Mouse (Mus musculus): ENCODE data around the gene Cacna2d1.

Gene Cacna2d1

DNA sequence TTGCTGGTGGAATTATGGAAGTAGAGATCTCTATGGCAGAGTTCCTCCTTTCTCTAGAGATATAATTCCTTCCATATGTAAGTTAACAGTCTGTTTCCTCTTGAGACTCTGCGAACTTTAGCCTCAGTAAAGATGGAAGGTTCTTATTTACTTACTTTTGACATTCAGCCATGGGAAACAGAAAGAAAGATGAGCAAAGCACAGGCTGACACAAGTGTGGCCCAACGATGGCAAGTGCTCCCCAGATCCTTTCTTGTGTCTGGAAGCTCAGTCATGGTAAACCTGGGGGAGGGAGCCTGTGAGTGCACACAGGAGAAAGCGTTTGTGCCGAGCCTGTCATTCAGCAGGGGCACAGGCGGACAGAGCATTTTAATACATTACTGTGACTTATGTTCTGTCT lies 48.9 kb downstream of the Cacna2d1 start:
- DNase-seq: no peak

DNA sequence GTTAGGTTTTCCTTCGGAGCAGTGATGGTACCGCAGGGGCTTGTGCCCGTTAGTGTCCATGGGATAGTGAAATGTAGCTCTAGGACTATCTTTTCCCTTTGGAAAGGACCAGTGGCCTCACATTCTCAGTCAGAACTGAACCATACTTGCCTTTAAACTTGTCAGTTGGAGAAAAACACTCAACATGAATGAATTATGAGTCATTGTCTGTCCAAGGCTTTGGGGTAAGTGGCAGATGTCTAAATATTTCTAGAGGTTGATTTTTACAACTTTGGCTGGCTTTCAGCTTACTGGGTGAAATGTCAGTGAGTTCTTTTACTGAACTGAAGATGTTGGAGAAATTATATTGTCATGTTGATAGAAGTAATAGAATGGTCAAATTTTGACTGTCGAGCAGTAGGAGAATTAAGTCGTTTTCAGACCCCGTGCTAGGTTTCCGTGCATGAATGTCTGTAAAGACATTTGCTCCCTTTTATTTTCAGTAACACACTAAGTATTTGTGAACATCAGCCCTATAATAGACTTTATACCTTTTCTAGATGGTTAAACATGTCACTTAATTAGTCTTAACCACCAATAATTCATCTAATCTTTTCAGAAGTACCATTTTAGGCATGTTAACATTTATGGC lies 50.9 kb downstream of the Cacna2d1 start:
- no peak for DNase-seq

GRCm38 (mm10) chr5:15985901-15986300 lies 51.4 kb downstream of the Cacna2d1 start:
- DNase-seq: no peak

- DNase-seq: no peak
These were observed 57.1 kb downstream of the Cacna2d1 start for GRCm38 (mm10) chr5:15991428-15992139.

GRCm38 (mm10) chr5:15993252-15993944 lies 58.9 kb downstream of the Cacna2d1 start:
- no peak for DNase-seq

- no peak for DNase-seq
These were observed 62.7 kb downstream of the Cacna2d1 start for GRCm38 (mm10) chr5:15997190-15997589.

DNA sequence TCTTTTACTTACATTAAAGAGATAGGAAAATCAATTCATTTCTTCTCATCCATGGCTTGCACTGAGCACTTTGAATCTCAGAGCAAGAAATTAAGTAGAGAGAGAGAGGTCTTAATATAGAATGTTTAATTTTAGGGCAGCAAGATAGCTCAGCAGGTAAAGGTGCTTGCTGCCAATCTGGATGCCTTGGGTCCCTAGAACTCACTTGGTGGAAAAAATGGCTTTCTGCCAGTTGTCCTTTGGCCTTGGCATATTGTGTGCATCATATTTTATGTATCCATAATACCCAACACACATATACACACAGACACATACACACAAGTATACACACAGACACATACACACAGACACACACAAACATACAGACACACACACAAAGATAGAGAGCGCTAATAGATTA lies 63.3 kb downstream of the Cacna2d1 start:
- DNase-seq: no peak

DNA sequence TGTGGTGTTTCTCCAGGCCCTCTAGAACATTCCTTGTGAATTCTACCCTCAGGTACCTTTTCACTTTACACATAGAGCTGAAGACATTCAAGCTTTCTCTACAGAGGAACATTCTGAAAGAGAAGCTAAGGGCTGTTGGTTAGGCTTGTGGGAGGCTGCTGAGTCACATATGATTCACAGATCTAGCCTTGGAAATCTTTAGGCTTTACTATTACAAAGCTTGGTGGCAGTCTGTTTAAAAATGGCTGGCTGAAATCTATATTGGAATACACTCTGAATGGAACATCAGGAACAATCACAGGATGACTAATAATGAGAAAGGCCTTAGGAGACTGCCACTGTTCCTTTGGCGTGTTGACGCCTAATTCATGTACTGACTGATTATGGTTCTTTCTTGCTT lies 66.4 kb downstream of the Cacna2d1 start:
- DNase-seq: peak; percentile 70

DNA sequence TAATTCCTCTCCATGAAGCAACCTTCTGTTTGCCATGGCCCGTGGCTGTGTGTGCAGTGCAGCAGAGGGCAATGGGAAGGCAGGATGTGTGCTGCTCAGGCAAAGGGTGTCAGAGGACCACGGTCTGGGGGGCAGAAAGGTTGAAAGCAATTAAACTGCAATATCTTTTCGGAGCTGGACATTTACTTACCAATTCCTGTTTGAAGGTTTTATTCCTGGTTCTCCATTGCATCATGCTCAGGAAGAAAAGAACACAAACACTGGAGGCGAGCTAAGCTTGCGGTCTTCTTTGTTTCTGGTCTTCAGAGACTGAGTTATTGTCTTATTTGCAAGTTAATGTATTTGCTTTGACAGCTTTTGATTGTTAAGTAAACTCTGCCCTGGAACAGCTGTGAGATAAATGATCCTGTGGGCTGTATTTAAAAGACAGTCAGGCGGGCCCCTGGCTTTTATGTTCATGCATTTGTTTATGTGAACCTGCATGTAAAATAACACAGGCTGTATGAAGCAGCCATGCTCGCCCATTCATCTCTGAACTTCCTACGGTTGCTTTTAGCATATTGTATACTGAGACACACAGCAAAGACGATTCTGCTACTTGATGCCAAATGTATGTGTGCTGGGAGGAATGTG lies 68.1 kb downstream of the Cacna2d1 start:
- DNase-seq: no peak

DNA sequence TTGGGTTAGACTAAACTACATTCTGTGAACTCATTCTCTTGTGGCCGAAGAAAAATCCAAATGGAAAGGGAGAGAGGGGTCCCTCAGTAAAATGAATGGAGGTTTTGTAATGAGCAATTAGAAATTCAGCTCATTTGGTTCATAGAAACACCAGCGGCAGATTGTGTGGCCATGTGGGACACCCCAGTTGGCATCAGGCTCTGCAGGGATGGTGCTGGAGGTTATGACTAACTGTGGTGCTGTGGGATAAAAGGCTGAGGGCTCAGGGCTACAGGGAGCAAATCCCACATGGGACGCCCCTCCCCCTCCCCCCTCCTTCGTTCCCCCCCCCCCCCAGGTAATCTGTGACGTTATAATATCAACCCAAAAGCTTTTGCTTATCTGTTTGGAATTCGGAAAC lies 69.8 kb downstream of the Cacna2d1 start:
- peak; percentile 26 for DNase-seq

DNA sequence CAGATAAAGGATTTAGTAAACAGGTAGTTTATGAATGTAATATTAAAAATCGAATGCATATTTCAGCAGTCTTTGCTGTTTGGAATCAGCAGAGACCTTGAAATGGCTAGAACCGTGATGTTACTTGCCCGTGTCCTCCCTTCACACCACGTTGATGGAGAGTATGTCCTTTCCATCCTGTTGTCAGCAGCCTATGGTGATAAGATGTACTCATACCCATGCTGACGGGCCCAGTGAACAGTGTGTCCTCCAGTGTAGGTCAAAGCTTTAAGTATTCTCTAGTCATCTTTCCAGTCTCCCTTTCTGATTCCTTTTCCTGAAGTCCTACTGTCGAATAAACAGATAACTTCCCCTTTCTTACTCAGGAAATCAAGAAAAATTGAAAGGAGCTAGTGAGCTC lies 72.5 kb downstream of the Cacna2d1 start:
- DNase-seq: no peak

DNA sequence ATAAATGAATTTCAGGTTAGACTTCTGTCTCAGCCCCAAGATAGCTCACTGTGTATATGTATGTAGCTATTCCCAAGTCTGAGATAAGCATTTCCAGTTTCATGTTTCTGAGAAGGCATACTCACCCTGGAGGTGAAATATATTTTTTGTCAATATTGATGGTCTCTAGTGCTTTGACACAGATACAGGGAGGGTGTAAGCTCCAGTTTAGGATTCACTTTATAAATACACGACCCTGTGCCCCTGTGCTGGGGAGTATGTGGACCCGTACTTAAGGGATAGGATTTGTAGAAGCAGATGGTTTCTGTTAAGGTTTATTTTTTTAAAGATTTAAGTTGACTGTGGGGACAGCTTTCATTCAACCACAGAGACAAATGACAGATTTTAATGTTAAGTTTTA lies 79.2 kb downstream of the Cacna2d1 start:
- DNase-seq: no peak

DNA sequence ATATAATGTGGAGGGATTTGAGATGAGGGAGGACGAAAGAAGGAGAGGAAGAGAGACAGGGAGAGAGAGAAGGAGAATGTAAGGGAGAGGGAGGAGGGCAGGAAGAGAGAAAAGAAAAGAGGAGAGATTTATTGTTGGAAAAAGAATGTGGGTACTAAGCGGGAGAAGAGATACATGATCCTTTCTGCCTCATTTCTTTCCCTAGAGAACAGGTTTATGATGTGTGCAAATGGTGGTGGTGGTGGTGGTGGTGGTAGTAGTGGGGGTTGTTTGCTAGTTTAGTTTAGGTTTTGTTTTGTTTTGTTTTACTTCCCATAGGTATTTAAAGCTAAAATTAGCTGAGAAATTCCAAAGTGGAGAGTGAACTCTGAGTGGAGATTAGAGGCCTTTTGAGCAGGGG lies 79.9 kb downstream of the Cacna2d1 start:
- no peak for DNase-seq

DNA sequence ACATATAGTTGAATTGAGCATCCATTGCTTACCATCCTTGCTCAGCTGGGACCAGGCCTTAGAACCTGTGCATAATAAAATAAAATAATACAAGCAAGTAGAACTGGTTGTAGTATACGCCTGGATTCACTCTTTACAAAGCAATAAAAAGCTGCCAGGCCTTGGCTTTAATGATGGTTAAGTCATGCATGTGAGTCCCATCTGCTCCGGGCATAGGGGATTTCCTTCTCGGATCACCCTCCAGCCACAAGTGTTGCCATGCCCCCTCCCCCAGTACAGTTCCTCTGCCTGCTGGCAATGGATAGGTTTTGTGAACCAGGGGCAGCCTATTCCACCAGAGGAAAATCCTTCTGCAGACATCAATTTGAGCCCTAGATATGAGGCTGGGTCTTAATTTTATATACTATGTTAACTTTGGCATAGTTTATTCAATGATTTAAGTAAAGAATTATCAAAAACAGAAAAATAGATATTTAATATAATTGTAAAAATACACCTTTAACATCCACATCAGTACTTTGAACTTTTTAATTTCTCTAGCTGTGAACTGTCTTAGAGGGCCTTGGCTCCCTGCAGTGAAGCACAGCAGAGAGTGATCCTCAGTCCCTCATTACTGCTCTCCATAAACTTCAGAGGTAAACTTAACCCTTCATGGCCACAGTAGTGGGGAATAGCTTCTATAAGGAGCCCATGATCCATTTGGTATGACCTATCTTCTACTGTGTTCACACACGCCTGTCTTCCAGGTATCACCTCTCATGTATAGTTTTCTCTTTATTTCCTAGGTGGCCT lies 90.3 kb downstream of the Cacna2d1 start:
- no peak for DNase-seq

GRCm38 (mm10) chr5:16028881-16029280 lies 94.4 kb downstream of the Cacna2d1 start:
- DNase-seq: no peak

GRCm38 (mm10) chr5:16029481-16029880 lies 95.0 kb downstream of the Cacna2d1 start:
- DNase-seq: no peak

DNA sequence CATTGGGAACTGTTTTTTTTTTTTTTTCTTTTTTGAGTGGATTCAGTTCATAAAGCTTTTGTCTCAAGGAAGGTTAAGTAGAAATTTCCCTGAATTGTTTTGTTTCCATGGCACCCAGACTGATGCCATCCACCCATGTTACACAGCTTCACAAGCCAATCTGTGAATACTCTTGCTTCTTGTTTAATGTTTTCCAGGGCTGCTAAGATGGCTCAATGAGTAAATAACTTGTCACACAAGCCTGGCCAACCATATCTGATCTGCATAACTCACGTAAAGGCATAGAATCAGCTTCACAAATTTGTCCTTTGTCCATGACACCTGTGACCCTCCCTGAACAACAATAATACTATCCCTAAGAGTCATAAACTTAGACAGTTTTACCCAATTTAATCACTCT lies 99.1 kb downstream of the Cacna2d1 start:
- DNase-seq: no peak

DNA sequence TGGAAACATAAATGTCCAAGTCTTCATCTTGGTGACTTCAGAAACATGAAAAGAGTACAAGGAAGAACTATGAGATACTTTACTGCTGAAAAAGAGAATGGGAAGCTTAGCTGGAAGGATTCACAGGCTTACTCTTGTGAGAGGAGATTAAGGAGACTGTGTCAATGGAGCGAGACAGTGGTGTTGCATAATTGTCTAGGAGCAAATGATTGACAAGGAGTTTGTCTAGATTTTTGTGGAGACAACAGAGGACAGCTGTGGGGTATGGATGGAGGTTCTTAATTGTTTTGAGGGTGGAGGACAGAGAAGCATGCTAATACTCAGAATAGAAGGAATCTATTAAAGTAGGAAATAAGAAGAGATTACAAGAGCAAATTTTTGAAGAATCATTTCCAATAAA lies 100.8 kb downstream of the Cacna2d1 start:
- DNase-seq: no peak

GRCm38 (mm10) chr5:16045147-16045878 lies 110.8 kb downstream of the Cacna2d1 start:
- DNase-seq: no peak

DNA sequence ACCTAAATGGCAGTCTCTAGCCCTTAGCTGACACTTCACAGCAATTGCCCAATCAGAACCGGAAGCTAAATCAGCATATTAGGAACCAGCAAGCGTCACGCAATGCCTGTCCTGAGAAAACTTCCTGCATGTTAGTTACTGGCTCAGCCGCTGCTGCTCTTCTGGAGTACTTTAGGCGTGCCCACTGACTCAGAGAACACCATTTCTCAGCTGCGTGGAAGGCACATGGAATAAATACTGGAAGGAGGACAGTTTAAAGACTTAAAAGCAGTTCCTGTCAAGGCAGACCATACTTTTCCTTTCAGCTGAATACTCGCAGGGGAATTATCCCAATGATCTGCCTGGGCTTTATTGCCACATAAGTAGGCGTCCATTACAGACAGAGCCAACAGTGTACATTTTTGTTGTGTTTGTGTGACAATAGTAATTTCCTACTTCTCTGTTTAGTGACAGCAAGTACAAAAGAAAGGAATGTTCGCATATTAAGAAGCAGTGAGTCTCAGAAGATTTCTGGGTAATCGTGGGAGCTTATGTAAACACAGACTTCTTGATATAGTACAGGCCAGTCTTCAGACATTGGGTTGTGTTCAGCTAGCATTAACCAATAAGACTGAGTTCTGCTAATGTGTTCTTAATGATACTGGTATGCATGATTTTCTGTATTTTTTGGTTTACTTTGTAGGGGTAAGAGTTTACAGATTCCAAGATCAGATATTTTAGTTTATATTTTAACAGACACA lies 113.1 kb downstream of the Cacna2d1 start:
- no peak for DNase-seq

GRCm38 (mm10) chr5:16056795-16057194 lies 122.3 kb downstream of the Cacna2d1 start:
- peak; percentile 16 for DNase-seq
